Mouse (Mus musculus) sigmoid colon, adult 10 weeks (tissue): Measurements from ENCODE around the gene Cypt4. TPM values are rescaled to one million over a fixed set of nuclear protein-coding genes. Genes with fewer than 3 reads are reported as not detected.

ENCODE experiments used
- polyA plus RNA-seq: library from polyadenylated mRNA; stranded (reverse); fragments of 350-450 nt; fragmentation: Illumina TruSeq; extraction: RNeasy Lipid Tissue Mini Kit (QIAGEN cat#74804); gene quantifications from one replicate; pipeline ENCODE4 v1.2.3, GENCODE M21; 2014; ENCODE audit warnings: low read depth, low replicate concordance

Cypt4 gene
- not detected for polyA plus RNA-seq

DNA sequence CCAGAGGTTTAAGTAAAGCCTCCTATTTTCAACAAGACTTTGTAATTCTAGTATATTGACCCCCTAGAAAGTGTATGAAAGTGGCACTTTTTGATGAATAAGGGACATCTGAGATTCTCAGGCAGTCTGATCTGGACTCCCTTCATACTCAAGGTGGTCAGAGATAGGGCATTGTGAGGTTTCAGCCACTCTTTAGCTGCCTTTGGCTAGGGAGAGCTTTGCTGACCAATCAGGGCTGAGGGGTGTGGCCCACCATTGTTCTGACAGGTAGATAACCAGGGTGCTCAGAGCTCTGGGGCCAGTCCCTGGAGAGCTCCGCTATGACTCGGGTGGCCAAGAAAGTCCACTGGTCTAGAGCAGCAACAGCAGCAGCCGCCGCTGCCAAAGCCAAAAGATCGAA, at the start of gene Cypt4:
Gene Cypt4, plus strand, starts transcription at position 301 of the 400 bp plus-strand sequence.

Other genes with a start within 250 kb of the Cypt4 start
- 16.7 TPM for gene Dpy19l1, start 122.1 kb upstream of the Cypt4 start, polyA plus RNA-seq
- not detected for gene Dpy19l2, start 71.1 kb downstream of the Cypt4 start, polyA plus RNA-seq
- not detected for gene Tbx20, start 149.1 kb downstream of the Cypt4 start, polyA plus RNA-seq